Mouse (Mus musculus): ENCODE measurements around the gene Prpf3. TPM values are rescaled to one million over a fixed set of nuclear protein-coding genes. Genes with fewer than 3 reads are reported as not detected.
A peak's percentile ranks its signal among the peaks of the same experiment; 100 is the strongest.

The Prpf3 gene
- polyA plus RNA-seq, 1 experiment = 26.7 TPM

GRCm38 (mm10) chr3:95856115-95856514 lies 430 bp upstream of the Prpf3 start:
- H3K79me2 ChIP-seq (ENCODE audit: control insufficient read depth, insufficient read depth) = peaks cover 28% of the 10 kb centered on the region
- peaks cover 26% of the 10 kb centered on the region for H3K36me3 ChIP-seq (ENCODE audit: control insufficient read depth, insufficient read depth)
- H3K4me3 ChIP-seq (ENCODE audit: insufficient read depth, poor library complexity, severe bottlenecking) = peak overlapping the region; percentile 89
- H3K79me3 ChIP-seq (ENCODE audit: low read depth) = peaks cover 25% of the 10 kb centered on the region
- peak overlapping the region; percentile 16 for H3ac ChIP-seq (ENCODE audit: control insufficient read depth, insufficient read length, low read depth)
- no peaks in the 10 kb centered on the region for H3K27me3 ChIP-seq (ENCODE audit: control insufficient read depth, insufficient read depth, insufficient read length)
- no peak for TF ChIP-seq MYOD1 (IDR thresholded peaks at IDR 0.05; ENCODE audit: control insufficient read depth, insufficient read length, low read depth)
- no peak for TF ChIP-seq MAX (IDR thresholded peaks at IDR 0.05)

DNA sequence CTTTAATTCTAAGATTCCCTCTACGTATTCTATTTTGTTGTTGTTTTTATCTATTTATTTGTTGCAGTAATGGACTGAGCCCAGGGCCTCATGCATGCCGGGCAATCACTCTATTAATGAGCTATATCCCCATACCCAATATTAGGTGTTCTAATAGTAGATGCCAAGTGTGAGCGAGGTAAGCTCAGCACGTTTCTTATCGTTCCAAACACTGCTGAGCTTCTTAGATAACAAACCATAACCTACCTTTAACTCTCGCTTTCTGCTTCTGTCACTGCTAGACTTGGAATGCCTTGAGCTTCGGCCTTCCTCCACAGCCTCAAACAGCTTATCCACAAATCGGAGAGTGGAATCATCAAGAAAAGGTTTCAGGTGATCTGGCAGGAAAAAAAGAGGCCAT lies 4.4 kb downstream of the Prpf3 start:
- Histone ChIP-seq H3K36me3 (ENCODE audit: control insufficient read depth, insufficient read depth) (peaks cover 74% of the 10 kb centered on the region), H3K4me3 (ENCODE audit: insufficient read depth, poor library complexity, severe bottlenecking) (no peak overlapping the region), H3K27me3 (ENCODE audit: control insufficient read depth, insufficient read depth, insufficient read length) (no peaks in the 10 kb centered on the region), H3K79me3 (ENCODE audit: low read depth) (peaks cover 27% of the 10 kb centered on the region), H3K79me2 (ENCODE audit: control insufficient read depth, insufficient read depth) (peaks cover 28% of the 10 kb centered on the region), H3ac (ENCODE audit: control insufficient read depth, insufficient read length, low read depth) (no peak overlapping the region)
- TF ChIP-seq CEBPB (IDR thresholded peaks at IDR 0.05; ENCODE audit: low read depth) (no peak), FOSL1 (IDR thresholded peaks at IDR 0.05; ENCODE audit: insufficient read depth, low read length, poor library complexity, severe bottlenecking) (no peak), MAX (IDR thresholded peaks at IDR 0.05) (no peak), USF1 (IDR thresholded peaks at IDR 0.05; ENCODE audit: low read depth) (no peak), MYOD1 (IDR thresholded peaks at IDR 0.05; ENCODE audit: control insufficient read depth, insufficient read length, low read depth) (no peak), CTCF (IDR thresholded peaks at IDR 0.05; ENCODE audit: control insufficient read depth, insufficient read depth, insufficient read length) (no peak), MYOG (IDR thresholded peaks at IDR 0.05; ENCODE audit: control insufficient read depth, extremely low read depth, insufficient read length) (no peak)

DNA sequence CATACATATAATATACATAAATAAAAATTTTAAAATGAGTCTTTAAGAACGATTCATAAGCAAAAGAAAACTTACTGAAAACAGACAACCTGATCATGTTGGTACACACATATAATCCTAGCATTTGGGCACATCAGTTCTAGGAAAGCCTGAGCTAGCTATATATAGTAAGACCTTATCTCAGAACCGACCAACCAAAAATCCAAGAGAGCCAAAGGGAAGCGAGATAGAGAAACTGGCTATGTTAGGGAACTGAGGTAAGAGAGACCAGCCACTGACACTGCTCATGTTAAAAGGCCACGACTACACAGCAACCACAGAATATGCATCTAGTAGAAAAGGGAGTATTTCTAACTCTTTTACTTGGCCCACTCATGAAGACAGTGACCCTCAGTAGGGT lies 5.1 kb downstream of the Prpf3 start:
- H3K4me3 ChIP-seq (ENCODE audit: insufficient read depth, poor library complexity, severe bottlenecking) = no peak overlapping the region

GRCm38 (mm10) chr3:95842503-95843214 lies 13.0 kb downstream of the Prpf3 start:
- TF ChIP-seq MYOD1 (IDR thresholded peaks at IDR 0.05; ENCODE audit: control insufficient read depth, insufficient read length, low read depth) (no peak), FOSL1 (IDR thresholded peaks at IDR 0.05; ENCODE audit: insufficient read depth, low read length, poor library complexity, severe bottlenecking) (no peak), CEBPB (IDR thresholded peaks at IDR 0.05; ENCODE audit: low read depth) (no peak), MAX (IDR thresholded peaks at IDR 0.05) (no peak), USF1 (IDR thresholded peaks at IDR 0.05; ENCODE audit: low read depth) (no peak), CTCF (IDR thresholded peaks at IDR 0.05; ENCODE audit: control insufficient read depth, insufficient read depth, insufficient read length) (no peak), MYOG (IDR thresholded peaks at IDR 0.05; ENCODE audit: control insufficient read depth, extremely low read depth, insufficient read length) (no peak)
- Histone ChIP-seq H3ac (ENCODE audit: control insufficient read depth, insufficient read length, low read depth) (no peak overlapping the region), H3K27me3 (ENCODE audit: control insufficient read depth, insufficient read depth, insufficient read length) (no peaks in the 10 kb centered on the region), H3K4me3 (ENCODE audit: insufficient read depth, poor library complexity, severe bottlenecking) (no peak overlapping the region), H3K79me2 (ENCODE audit: control insufficient read depth, insufficient read depth) (no peaks in the 10 kb centered on the region), H3K79me3 (ENCODE audit: low read depth) (no peaks in the 10 kb centered on the region), H3K36me3 (ENCODE audit: control insufficient read depth, insufficient read depth) (peaks cover 96% of the 10 kb centered on the region)

More for the DNA sequence above, 5.1 kb downstream of the Prpf3 start:
- Histone ChIP-seq H3K36me3 (ENCODE audit: control insufficient read depth, insufficient read depth) (peaks cover 81% of the 10 kb centered on the region), H3ac (ENCODE audit: control insufficient read depth, insufficient read length, low read depth) (no peak overlapping the region), H3K79me3 (ENCODE audit: low read depth) (peaks cover 27% of the 10 kb centered on the region), H3K27me3 (ENCODE audit: control insufficient read depth, insufficient read depth, insufficient read length) (no peaks in the 10 kb centered on the region), H3K79me2 (ENCODE audit: control insufficient read depth, insufficient read depth) (peaks cover 28% of the 10 kb centered on the region)
- TF ChIP-seq CTCF (IDR thresholded peaks at IDR 0.05; ENCODE audit: control insufficient read depth, insufficient read depth, insufficient read length) (no peak), CEBPB (IDR thresholded peaks at IDR 0.05; ENCODE audit: low read depth) (no peak), FOSL1 (IDR thresholded peaks at IDR 0.05; ENCODE audit: insufficient read depth, low read length, poor library complexity, severe bottlenecking) (no peak), MYOG (IDR thresholded peaks at IDR 0.05; ENCODE audit: control insufficient read depth, extremely low read depth, insufficient read length) (no peak), USF1 (IDR thresholded peaks at IDR 0.05; ENCODE audit: low read depth) (no peak), MAX (IDR thresholded peaks at IDR 0.05) (no peak), MYOD1 (IDR thresholded peaks at IDR 0.05; ENCODE audit: control insufficient read depth, insufficient read length, low read depth) (no peak)

- H3ac ChIP-seq (ENCODE audit: control insufficient read depth, insufficient read length, low read depth) = no peak overlapping the region
- H3K36me3 ChIP-seq (ENCODE audit: control insufficient read depth, insufficient read depth) = peaks cover 93% of the 10 kb centered on the region
- no peaks in the 10 kb centered on the region for H3K27me3 ChIP-seq (ENCODE audit: control insufficient read depth, insufficient read depth, insufficient read length)
- H3K79me2 ChIP-seq (ENCODE audit: control insufficient read depth, insufficient read depth) = no peaks in the 10 kb centered on the region
- H3K4me3 ChIP-seq (ENCODE audit: insufficient read depth, poor library complexity, severe bottlenecking) = no peak overlapping the region
- TF ChIP-seq CEBPB (IDR thresholded peaks at IDR 0.05; ENCODE audit: low read depth) (no peak), CTCF (IDR thresholded peaks at IDR 0.05; ENCODE audit: control insufficient read depth, insufficient read depth, insufficient read length) (no peak), USF1 (IDR thresholded peaks at IDR 0.05; ENCODE audit: low read depth) (no peak), FOSL1 (IDR thresholded peaks at IDR 0.05; ENCODE audit: insufficient read depth, low read length, poor library complexity, severe bottlenecking) (no peak), MYOG (IDR thresholded peaks at IDR 0.05; ENCODE audit: control insufficient read depth, extremely low read depth, insufficient read length) (no peak), MAX (IDR thresholded peaks at IDR 0.05) (no peak), MYOD1 (IDR thresholded peaks at IDR 0.05; ENCODE audit: control insufficient read depth, insufficient read length, low read depth) (no peak)
- no peaks in the 10 kb centered on the region for H3K79me3 ChIP-seq (ENCODE audit: low read depth)
These were observed 16.4 kb downstream of the Prpf3 start for GRCm38 (mm10) chr3:95839250-95839649.

DNA sequence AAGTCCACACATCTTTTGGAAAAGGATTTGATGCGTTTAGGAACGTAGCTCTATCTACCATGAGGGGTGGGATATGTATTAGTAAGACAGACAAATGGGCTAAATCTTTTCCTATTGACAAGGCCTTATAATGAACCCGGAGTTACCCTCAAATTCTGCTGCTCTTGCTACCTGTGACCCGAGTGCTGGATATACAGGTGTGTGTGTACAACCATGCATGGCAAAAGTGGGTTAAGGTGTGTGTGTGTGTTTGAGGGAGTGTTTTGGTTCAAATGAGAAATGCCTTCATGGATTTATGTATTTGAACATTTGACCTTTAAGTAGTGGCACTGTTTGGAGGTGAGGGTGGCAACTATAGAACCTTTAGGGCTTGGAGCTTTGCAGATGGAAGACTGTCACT lies 26.6 kb downstream of the Prpf3 start:
- no peaks in the 10 kb centered on the region for H3K27me3 ChIP-seq (ENCODE audit: control insufficient read depth, insufficient read depth, insufficient read length)
- H3K36me3 ChIP-seq (ENCODE audit: control insufficient read depth, insufficient read depth) = peaks cover 66% of the 10 kb centered on the region
- H3K79me2 ChIP-seq (ENCODE audit: control insufficient read depth, insufficient read depth) = no peaks in the 10 kb centered on the region
- H3ac ChIP-seq (ENCODE audit: control insufficient read depth, insufficient read length, low read depth) = no peak overlapping the region
- no peaks in the 10 kb centered on the region for H3K79me3 ChIP-seq (ENCODE audit: low read depth)
- TF ChIP-seq USF1 (IDR thresholded peaks at IDR 0.05; ENCODE audit: low read depth) (no peak), FOSL1 (IDR thresholded peaks at IDR 0.05; ENCODE audit: insufficient read depth, low read length, poor library complexity, severe bottlenecking) (no peak), CTCF (IDR thresholded peaks at IDR 0.05; ENCODE audit: control insufficient read depth, insufficient read depth, insufficient read length) (no peak), MYOD1 (IDR thresholded peaks at IDR 0.05; ENCODE audit: control insufficient read depth, insufficient read length, low read depth) (no peak), MYOG (IDR thresholded peaks at IDR 0.05; ENCODE audit: control insufficient read depth, extremely low read depth, insufficient read length) (no peak), MAX (IDR thresholded peaks at IDR 0.05) (no peak), CEBPB (IDR thresholded peaks at IDR 0.05; ENCODE audit: low read depth) (no peak)
- no peak overlapping the region for H3K4me3 ChIP-seq (ENCODE audit: insufficient read depth, poor library complexity, severe bottlenecking)
